Mouse (Mus musculus) c-Kit-positive CD71-positive TER-119-positive erythroid progenitor cells, embryonic 14.5 days (primary cell): ENCODE measurements at regions not wholly inside any gene's neighbourhood (a gene's known extent, or its start where the extent isn't known, plus 50 kb on each side); places are given as distances from the start of the nearest gene placed in this dataset.

ENCODE experiments used
- DNase-seq: peaks from one replicate; pipeline ENCODE4 v3.0.0-alpha.2; 2013; ENCODE audit warnings: low spot score

- DNase-seq: no peak
Measured at GRCm38 (mm10) chr10:118624368-118624767, 183.5 kb downstream of the Ifng start.

- DNase-seq: no peak
Measured at GRCm38 (mm10) chr10:118628000-118628399, 187.2 kb downstream of the Ifng start.

GRCm38 (mm10) chr10:118629360-118630040 lies 188.7 kb downstream of the Ifng start:
- no peak for DNase-seq

GRCm38 (mm10) chr10:118631786-118632185 lies 190.9 kb downstream of the Ifng start:
- no peak for DNase-seq

- DNase-seq: no peak
Measured at GRCm38 (mm10) chr10:118632187-118632586, 191.3 kb downstream of the Ifng start.

DNA sequence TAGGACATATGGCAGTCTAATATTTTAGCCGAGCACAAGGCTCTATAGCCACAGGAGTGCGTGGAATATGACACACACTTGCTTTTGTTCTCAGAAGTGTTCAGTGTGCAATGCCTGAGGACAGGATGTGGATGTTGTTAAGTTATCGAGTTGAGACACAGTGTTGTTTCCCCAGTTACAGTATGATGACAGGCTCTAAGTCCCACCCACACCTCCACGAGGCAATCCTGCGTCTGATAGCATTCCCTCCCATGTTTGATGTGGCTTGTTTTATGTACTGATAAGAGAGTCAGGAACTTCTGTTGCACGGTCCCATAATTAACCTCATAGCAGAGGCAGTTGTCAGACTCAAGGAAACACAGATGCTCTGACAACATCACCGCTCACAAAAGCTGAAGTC lies 192.6 kb downstream of the Ifng start:
- DNase-seq: peak; percentile 70

DNA sequence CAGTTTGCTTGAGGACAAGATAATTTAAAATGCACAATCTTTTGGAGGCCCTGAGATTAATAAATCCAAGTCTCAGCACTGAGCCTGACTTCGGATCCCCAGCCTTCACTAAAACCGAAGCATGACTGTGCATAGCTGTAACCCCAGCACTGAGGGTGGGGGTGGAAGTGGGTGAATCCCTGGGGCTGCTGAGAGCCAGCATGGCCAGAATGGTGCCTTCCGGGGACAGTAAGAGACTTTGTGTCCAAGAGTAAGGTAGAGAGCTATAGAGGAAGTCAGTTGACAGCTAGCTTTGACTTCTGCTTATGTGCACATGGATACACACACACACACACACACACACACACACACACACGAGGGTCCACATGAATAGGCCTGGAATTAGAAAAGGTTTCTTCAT lies 198.3 kb downstream of the Ifng start:
- no peak for DNase-seq

DNA sequence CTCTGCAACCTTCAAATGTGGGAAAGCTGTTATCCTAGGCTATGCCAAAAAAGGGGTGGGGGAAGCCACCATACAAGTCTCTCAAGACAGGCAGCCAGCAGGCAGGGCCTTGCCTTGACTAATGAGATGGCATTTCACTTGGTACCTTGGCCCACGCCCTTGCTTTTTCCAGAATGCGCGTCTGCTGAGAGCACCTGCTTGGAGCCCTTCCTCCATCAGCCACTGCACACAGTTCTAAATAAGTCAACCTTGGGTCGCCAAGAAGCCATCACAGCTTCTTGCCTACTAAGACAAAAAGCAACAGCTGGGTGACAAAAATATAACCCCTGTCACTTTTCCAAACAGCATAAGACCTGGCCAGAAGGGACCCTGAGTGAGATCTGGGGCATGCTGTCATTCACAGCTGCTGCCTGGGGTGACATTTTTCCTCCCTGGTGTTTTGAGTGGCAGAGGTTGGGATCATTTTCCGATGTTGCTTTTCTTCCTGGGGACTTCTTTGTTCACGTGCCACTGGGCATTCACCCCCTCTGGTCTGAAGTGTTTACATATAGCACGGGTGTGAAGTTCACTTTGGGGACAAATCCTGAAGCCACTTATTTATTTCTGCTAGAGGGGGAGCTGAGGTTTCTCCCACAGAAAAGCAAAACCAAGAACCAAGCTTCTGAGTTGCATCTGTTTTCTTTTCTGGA lies 199.4 kb downstream of the Ifng start:
- DNase-seq: no peak

DNA sequence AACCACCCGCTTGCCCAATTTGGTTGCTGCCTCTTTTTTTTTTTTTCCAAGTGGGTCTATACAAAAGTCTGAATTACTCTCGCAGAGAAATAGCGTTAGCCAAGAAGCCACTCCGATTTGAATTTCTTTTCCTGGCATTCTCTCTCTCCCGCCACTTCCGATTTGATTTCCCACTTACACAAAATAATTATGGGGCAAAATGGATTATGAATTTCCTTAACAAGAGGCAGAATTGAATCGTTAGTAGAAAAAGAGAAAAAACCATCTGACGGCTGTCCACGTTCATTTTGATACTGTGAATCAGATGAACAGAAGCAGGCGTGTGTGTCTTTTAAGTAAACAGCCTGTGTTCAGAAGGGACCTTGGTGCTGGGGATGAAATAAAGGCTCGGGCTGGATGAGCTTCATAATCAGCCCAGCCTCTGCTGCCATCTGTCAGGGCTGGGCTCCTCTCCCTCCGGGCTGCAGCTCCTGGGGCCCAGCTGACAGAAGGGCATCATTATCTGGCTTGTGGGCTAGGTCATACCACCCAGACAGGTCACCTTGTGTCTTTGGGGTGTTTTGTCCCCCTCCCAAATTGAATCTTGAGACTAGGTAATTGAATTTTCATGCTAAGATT lies 200.1 kb downstream of the Ifng start:
- DNase-seq: no peak

DNA sequence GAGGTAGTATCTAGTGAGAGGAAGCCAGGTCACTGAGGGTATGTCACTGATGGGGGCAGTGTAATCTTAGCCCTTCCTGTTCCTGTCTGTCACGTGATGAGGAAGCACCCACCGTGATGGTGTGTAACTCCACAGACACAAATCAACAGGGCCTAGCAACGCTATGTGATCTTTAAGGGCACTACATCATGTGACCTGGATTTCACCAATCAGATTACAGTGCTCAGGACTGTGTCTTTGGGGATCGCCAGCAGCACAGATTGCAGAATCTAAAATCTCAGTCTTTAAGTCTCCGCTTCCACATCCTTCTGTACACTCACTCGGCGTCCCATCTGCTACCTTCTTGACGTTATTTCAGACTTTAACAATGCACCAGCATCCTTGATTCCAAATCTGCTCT lies 202.8 kb downstream of the Ifng start:
- DNase-seq: no peak

GRCm38 (mm10) chr10:118648111-118648510 lies 207.3 kb downstream of the Ifng start:
- no peak for DNase-seq

DNA sequence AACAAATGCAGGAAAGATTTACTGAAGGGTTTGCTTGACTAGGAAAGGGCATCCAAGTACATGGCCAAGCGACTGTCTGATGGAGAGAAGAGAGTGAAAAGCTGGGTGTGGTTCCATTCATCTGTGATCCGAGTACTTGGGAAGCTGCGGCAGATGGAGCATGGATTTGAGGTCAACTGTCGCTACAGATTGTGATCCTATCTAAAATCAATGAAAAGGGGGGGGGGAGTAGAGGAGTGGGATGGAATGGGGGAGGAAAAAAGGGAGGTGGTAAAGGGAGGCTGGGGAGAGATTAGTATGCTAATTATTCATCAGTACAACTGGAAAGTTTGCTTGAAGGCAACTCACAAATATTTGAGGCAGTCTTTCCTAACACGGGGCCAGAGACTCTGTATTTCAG lies 213.4 kb downstream of the Dyrk2 start:
- no peak for DNase-seq

GRCm38 (mm10) chr10:118666009-118666408 lies 204.0 kb downstream of the Dyrk2 start:
- DNase-seq: no peak

GRCm38 (mm10) chr10:118675816-118676465 lies 194.1 kb downstream of the Dyrk2 start:
- DNase-seq: no peak

DNA sequence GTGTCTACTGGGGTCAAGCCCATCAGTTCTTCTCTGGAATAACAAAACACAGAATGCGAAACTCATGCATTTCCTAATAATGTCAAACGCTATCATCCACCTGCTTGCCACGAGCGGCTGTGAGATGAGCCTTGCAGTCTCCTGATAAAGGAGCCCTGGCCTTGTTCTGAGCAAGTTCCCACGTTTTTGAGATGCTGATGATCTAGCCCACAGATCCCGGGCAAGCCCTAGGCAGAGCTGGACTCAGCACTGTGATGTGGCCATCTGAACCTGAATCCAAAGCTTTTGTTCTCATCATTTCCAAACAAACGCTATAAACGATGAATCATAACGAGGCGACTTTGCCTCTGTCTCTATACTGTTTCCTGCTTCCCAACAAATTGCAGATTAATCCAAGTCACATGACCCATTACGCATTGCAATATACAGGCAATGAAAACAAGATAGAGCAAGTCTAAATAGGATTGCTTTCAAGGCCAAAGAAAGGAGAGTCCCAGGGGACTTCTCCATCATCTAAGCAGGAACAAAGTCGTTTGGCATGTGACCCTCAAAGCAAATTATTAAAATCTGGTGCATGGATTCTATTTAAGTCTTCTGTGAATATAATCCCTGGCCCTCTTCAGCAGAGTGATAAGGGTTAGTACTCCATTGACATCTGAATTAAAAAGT lies 191.1 kb downstream of the Dyrk2 start:
- no peak for DNase-seq

DNA sequence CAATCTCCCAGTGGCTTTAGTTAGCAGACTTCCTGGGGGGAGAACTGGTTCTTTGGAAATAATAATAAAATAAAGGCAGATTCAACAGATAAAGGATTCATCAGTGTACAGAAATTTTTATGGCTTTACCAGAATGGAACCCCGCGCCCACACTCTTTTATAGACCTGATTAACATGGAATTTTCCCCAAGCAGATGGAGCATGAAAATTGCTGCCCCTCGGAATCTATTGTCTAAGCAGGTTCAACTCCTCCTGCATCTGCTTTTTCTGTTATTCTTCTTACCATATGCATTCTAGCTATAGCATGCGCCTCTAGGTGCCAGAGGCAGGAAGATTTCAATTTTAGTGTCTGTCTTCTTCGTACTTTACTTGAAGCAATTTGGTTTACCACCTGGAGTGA lies 190.5 kb downstream of the Dyrk2 start:
- DNase-seq: no peak

GRCm38 (mm10) chr10:118680896-118681295 lies 189.1 kb downstream of the Dyrk2 start:
- DNase-seq: no peak

DNA sequence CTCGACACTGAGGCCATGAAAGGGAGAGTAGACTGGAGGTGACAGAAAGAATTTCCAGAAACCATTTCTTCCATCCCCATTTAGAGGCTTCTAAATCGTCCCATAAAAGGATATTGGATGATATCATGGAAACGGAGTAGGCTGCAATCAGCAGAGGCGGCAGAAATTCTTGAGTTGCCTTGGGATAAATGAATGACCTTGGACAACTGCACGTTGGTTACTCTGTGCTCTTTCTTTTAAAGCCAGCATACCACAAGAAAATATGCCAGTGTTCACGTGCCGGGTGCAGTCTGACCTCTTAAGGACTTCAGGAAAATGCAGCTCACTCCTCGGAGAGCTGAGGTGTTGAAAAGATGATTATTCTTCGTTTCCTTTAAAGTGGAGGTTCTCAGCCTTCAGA lies 186.7 kb downstream of the Dyrk2 start:
- DNase-seq: no peak

DNA sequence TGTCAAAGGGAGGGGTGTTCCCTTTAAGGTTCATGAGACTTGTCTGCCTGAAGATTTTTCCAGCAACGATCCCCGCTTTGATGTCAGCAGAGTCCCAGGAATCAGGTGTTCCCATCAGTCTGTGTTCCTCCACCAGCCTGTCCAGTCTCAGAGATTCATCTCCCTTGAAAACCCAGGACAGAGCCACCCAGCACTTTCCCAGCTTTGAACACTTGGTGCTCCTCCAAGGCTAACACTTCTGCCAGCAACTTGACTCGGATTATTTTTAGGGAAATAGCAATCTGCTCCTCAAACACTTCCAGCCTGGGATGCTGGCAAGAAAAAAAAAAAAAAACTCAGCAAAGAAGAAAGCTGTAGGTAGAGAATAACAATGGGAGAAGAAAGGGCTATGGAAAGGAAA lies 170.7 kb downstream of the Dyrk2 start:
- no peak for DNase-seq

- no peak for DNase-seq
Measured at GRCm38 (mm10) chr10:118700115-118700514, 169.9 kb downstream of the Dyrk2 start.

GRCm38 (mm10) chr10:118706020-118706419 lies 164.0 kb downstream of the Dyrk2 start:
- no peak for DNase-seq

DNA sequence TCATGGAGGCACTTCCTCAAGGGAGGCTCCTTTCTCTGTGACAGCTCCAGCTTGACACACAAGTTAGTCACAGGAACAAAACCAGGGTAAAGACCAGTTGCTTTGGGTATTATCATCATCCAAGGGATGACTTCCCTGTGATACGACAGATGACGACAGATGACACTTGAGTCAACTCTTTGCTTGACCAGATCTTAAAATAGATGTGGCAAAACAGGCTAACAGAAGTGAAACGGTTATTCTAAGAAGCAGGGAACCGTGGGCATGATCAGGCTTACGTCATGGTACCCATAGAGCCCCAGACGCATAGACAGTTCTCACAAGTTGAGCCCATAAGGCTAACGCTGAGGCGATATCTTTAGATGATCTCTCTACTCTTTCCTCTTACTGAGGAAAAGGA lies 160.3 kb downstream of the Dyrk2 start:
- no peak for DNase-seq
